Mouse (Mus musculus) E14TG2a.4 (cell line): ENCODE measurements around the gene Gm10639.
"Not testable (repeated sequence)": the region's sequence is repeated elsewhere in the genome, so short reads cannot be mapped to it uniquely, and the experiment has no call there.

Experiments used
- H3K27me3 ChIP-seq: 2 replicates; pipeline ENCODE4 v1.6.1; 2014; ENCODE audit warnings: low read length, control low read depth; ENCODE audit not compliant: insufficient read depth
- H3K36me3 ChIP-seq: 2 replicates; pipeline ENCODE4 v1.6.1; 2014; ENCODE audit warnings: low read length, control low read depth; ENCODE audit not compliant: insufficient read depth
- H3K4me1 ChIP-seq: replicated peaks from 2 replicates; pipeline ENCODE4 v1.6.1; 2014; ENCODE audit warnings: low read depth, low read length, control low read depth
- H3K4me3 ChIP-seq: replicated peaks from 2 replicates; pipeline ENCODE4 v1.5.1; 2014; ENCODE audit warnings: mild to moderate bottlenecking, low read length
- H3K9me3 ChIP-seq: 2 replicates; pipeline ENCODE4 v1.6.1; 2014; ENCODE audit warnings: low read length, control low read depth
- CTCF ChIP-seq: conservative IDR thresholded peaks from 2 replicates; pipeline ENCODE4 v1.5.1; 2014; ENCODE audit warnings: low read length

Gene Gm10639

GRCm38 (mm10) chr9:78289723-78290122 lies at the start of gene Gm10639:
TSS of gene Gm10639 (plus strand) at chr9:78289923.
- not testable (repeated sequence) for H3K4me1 ChIP-seq, H3K36me3 ChIP-seq, H3K9me3 ChIP-seq, H3K4me3 ChIP-seq, H3K27me3 ChIP-seq

DNA sequence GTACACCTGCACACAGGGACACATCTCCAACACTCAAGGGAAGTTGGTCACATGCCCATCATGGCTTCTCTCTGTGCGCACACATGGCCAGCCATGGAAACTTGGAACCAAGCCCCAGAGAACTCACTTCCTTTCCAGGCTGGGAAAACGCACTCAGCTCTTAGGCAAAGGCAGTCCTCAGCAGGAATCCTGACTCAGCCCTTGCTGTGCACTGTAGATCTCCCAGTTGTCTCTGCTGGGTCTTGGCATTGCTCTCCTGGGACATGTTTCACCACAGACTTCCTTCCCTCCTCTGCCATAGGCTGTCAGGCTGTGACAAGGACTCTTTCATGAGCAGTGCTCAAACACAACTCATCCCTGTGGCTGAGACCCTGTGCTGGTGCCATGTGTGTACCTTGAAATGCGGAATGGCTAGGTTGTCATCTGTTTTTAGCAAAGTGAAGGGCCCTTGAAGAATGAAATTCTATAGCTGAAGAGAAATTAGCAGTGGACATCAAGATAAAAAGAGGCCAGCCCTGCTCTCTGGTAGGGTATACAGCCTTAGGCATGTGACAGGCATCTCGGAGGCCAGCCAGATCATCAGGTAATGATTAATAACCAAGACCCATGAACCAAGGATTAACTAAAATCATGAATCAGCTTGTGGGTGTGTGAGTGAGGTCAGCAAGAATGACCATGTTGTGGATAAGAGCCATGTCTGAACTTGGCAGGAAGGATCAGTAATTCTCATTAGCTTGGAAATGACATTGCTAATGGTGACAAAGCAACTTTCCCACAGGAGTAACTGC lies 33.8 kb upstream of the Gm10639 start:
- H3K36me3 ChIP-seq, H3K4me1 ChIP-seq, H3K27me3 ChIP-seq, H3K4me3 ChIP-seq, H3K9me3 ChIP-seq: not testable (repeated sequence)

DNA sequence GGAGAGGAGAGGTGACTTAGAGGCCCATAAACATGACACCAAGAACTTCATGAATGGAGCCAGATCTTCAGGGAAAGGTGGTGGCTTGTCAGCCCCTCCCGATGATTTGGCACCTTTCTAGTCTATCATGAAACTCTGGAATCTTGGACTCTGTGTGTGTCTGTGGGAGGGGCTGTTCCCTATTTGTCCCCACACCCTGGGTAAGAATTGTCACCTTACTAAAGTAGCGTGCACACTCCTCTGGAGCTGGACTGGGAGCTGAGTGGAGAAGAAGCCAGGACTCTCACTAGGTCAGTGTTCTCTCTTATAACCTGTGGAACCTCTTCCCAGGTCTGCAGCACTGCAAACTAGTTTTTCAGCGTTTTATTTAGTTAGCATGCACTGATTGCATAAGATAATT lies 32.8 kb upstream of the Gm10639 start, which contains the start of gene Gm3776:
TSS of gene Gm3776 (plus strand) at position 216 of the 400 bp plus-strand sequence.
- not testable (repeated sequence) for H3K36me3 ChIP-seq, H3K9me3 ChIP-seq, H3K4me3 ChIP-seq, H3K4me1 ChIP-seq, H3K27me3 ChIP-seq

DNA sequence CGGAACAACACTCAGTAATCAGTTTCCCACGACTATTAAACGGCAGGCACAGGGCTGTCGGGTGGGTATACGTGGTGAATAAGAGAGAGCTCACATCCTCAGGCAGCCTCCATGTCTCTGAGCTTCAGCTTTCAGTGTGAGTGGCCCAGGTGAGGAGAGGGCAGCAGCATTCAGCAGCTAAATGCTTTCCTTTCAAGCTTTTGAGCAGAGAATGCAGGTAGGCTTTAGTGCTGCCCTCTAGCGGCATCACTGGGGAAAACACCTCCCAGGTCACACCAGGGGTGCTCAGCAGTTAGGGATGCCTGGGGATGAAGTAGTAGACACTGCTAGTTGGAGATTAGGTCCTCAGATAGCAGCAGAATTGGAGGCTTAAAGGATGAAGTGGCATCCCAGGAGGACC lies 30.0 kb upstream of the Gm10639 start:
- H3K4me1 ChIP-seq, H3K4me3 ChIP-seq, H3K9me3 ChIP-seq, H3K36me3 ChIP-seq, H3K27me3 ChIP-seq: not testable (repeated sequence)
- TF ChIP-seq CTCF = peak; percentile 15

GRCm38 (mm10) chr9:78270945-78271344 lies 18.8 kb upstream of the Gm10639 start:
- H3K27me3 ChIP-seq, H3K36me3 ChIP-seq, H3K9me3 ChIP-seq, H3K4me3 ChIP-seq, H3K4me1 ChIP-seq: not testable (repeated sequence)

DNA sequence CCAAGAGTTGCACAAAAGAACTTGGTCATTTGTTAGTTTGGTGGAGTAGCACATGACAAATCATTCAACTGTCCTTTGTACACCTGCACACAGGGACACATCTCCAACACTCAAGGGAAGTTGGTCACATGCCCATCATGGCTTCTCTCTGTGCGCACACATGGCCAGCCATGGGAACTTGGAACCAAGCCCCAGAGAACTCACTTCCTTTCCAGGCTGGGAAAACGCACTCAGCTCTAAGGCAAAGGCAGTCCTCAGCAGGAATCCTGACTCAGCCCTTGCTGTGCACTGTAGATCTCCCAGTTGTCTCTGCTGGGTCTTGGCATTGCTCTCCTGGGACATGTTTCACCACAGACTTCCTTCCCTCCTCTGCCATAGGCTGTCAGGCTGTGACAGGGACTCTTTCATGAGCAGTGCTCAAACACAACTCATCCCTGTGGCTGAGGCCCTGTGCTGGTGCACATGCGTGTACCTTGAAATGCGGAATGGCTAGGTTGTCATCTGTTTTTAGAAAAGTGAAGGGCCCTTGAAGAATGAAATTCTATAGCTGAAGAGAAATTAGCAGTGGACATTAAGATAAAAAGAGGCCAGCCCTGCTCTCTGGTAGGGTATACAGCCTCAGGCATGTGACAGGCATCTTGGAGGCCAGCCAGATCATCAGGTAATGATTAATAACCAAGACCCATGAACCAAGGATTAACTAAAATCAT lies 7.6 kb upstream of the Gm10639 start:
- H3K4me1 ChIP-seq, H3K4me3 ChIP-seq, H3K36me3 ChIP-seq, H3K27me3 ChIP-seq, H3K9me3 ChIP-seq: not testable (repeated sequence)

DNA sequence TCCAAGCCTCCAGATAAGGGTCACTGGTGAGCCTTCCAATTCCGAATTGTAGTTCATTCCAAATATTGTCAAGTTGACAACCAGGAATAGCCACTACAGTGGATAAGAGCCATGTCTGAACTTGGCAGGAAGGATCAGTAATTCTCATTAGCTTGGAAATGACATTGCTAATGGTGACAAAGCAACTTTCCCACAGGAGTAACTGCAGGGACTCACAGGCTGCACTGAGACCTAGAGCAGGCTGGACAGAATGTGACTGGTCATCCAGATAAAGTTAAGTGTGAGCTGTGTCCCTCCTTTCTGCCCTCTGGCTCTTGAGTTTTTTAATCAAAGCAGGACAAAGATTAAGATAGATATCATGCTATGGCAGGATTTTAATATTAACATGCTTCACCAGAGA lies 660 bp upstream of the Gm10639 start:
- H3K9me3 ChIP-seq, H3K4me1 ChIP-seq, H3K36me3 ChIP-seq, H3K27me3 ChIP-seq, H3K4me3 ChIP-seq: not testable (repeated sequence)

GRCm38 (mm10) chr9:78292462-78292861 lies 2.7 kb downstream of the Gm10639 start:
- H3K9me3 ChIP-seq, H3K4me1 ChIP-seq, H3K36me3 ChIP-seq, H3K4me3 ChIP-seq, H3K27me3 ChIP-seq: not testable (repeated sequence)

DNA sequence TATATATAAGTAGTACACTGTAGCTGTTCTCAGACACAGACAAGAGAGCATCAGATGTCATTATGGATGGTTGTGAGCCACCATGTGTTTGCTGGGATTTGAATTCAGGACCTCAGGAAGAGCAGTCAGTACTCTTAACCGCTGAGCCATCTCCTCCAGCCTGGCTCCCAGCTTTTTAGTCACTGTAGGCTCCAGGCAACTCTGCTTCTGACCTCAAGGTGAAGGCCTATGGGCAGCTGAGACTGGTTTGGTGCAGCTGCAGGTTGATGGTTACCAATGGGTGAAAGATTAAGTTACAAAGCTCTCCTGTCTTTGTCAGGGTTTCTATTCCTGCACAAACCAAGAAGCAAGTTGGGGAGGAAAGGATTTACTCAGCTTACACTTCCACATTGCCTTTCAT lies 4.0 kb downstream of the Gm10639 start:
- H3K4me1 ChIP-seq, H3K4me3 ChIP-seq, H3K36me3 ChIP-seq, H3K9me3 ChIP-seq, H3K27me3 ChIP-seq: not testable (repeated sequence)

GRCm38 (mm10) chr9:78294781-78295180 lies 5.1 kb downstream of the Gm10639 start:
- not testable (repeated sequence) for H3K36me3 ChIP-seq, H3K27me3 ChIP-seq, H3K4me1 ChIP-seq, H3K4me3 ChIP-seq, H3K9me3 ChIP-seq

GRCm38 (mm10) chr9:78296089-78296488 lies 6.4 kb downstream of the Gm10639 start:
- not testable (repeated sequence) for H3K36me3 ChIP-seq, H3K9me3 ChIP-seq, H3K27me3 ChIP-seq, H3K4me3 ChIP-seq, H3K4me1 ChIP-seq
- TF ChIP-seq CTCF = peak; percentile 73
